Mouse (Mus musculus): ENCODE data around the gene Dchs2. TPM values are rescaled to one million over a fixed set of nuclear protein-coding genes. Genes with fewer than 3 reads are reported as not detected.
A peak's percentile ranks its signal among the peaks of the same experiment; 100 is the strongest.

Gene Dchs2
- total and polyA plus RNA-seq, 2 experiments from 2014 or later = 0.54 to 7.6 TPM

GRCm38 (mm10) chr3:83099651-83100050 is 28.1 kb upstream of the Dchs2 start:
- no peak for DNase-seq (ENCODE audit: low spot score)
- no peak overlapping the region for H3K9ac ChIP-seq (replicated peaks; ENCODE audit: low read length, poor library complexity, severe bottlenecking)
- TF ChIP-seq CTCF (IDR thresholded peaks at IDR 0.05) = no peak
- ATAC-seq (ENCODE audit: low FRiP score) = no peak
- H3K9me3 ChIP-seq (ENCODE audit: low read length) = no peaks in the 10 kb centered on the region
- peaks cover 8% of the 10 kb centered on the region; the same call in 1 of the 2 replicates for H3K4me1 ChIP-seq (ENCODE audit: insufficient read depth, low read length)
- H3K4me2 ChIP-seq (ENCODE audit: low read depth, low read length, poor library complexity, severe bottlenecking) = no peak overlapping the region
- no peaks in the 10 kb centered on the region for H3K27me3 ChIP-seq (ENCODE audit: insufficient read depth, low read length)
- H3K4me3 ChIP-seq (ENCODE audit: low read depth, low read length) = no peak overlapping the region
- WGBS = 64% methylated on average over 6 of the region's 6 CpGs
- no peaks in the 10 kb centered on the region for H3K36me3 ChIP-seq (ENCODE audit: insufficient read depth, low read length)
- no peak overlapping the region for H3K27ac ChIP-seq (ENCODE audit: low read depth, low read length)

GRCm38 (mm10) chr3:83102286-83102685 is 25.5 kb upstream of the Dchs2 start:
- no peak for ATAC-seq (ENCODE audit: low FRiP score)

GRCm38 (mm10) chr3:83110163-83110562 is 17.6 kb upstream of the Dchs2 start:
- H3K27ac ChIP-seq (ENCODE audit: low read depth, low read length) = no peak overlapping the region
- WGBS = 28% methylated on average over 4 of the region's 4 CpGs
- DNase-seq (ENCODE audit: low spot score) (peak; percentile 82), ATAC-seq (ENCODE audit: low FRiP score) (peak; percentile 69; the same call in 1 of the 2 replicates)
- no peak overlapping the region for H3K4me3 ChIP-seq (ENCODE audit: low read depth, low read length)
- no peak overlapping the region for H3K9ac ChIP-seq (replicated peaks; ENCODE audit: low read length, poor library complexity, severe bottlenecking)
- no peaks in the 10 kb centered on the region for H3K27me3 ChIP-seq (ENCODE audit: insufficient read depth, low read length)
- H3K36me3 ChIP-seq (ENCODE audit: insufficient read depth, low read length) = no peaks in the 10 kb centered on the region
- H3K4me1 ChIP-seq (ENCODE audit: insufficient read depth, low read length) = no peaks in the 10 kb centered on the region; the same call in 1 of the 2 replicates
- no peak overlapping the region for H3K4me2 ChIP-seq (ENCODE audit: low read depth, low read length, poor library complexity, severe bottlenecking)
- no peaks in the 10 kb centered on the region for H3K9me3 ChIP-seq (ENCODE audit: low read length)
- peak; percentile 90 for TF ChIP-seq CTCF (IDR thresholded peaks at IDR 0.05)

More at GRCm38 (mm10) chr3:83102286-83102685, 25.5 kb upstream of the Dchs2 start:
- Histone ChIP-seq H3K27me3 (ENCODE audit: insufficient read depth, low read length) (no peaks in the 10 kb centered on the region), H3K27ac (ENCODE audit: low read depth, low read length) (no peak overlapping the region), H3K4me2 (ENCODE audit: low read depth, low read length, poor library complexity, severe bottlenecking) (no peak overlapping the region), H3K9me3 (ENCODE audit: low read length) (no peaks in the 10 kb centered on the region), H3K9ac (replicated peaks; ENCODE audit: low read length, poor library complexity, severe bottlenecking) (no peak overlapping the region), H3K36me3 (ENCODE audit: insufficient read depth, low read length) (no peaks in the 10 kb centered on the region), H3K4me3 (ENCODE audit: low read depth, low read length) (no peak overlapping the region), H3K4me1 (ENCODE audit: insufficient read depth, low read length) (peaks cover 8% of the 10 kb centered on the region; the same call in 1 of the 2 replicates)
- WGBS = 94% methylated on average over 6 of the region's 6 CpGs
- TF ChIP-seq CTCF (IDR thresholded peaks at IDR 0.05) = no peak
- no peak for DNase-seq (ENCODE audit: low spot score)

- 35% methylated on average over 7 of the region's 7 CpGs for WGBS
- ATAC-seq (ENCODE audit: low FRiP score) = no peak
Measured at GRCm38 (mm10) chr3:83111485-83112261, 16.1 kb upstream of the Dchs2 start.

GRCm38 (mm10) chr3:83112869-83113268 is 14.9 kb upstream of the Dchs2 start:
- H3K9me3 ChIP-seq (ENCODE audit: low read length) = no peaks in the 10 kb centered on the region
- no peak for TF ChIP-seq CTCF (IDR thresholded peaks at IDR 0.05)
- no peak overlapping the region for H3K9ac ChIP-seq (replicated peaks; ENCODE audit: low read length, poor library complexity, severe bottlenecking)
- no peaks in the 10 kb centered on the region for H3K36me3 ChIP-seq (ENCODE audit: insufficient read depth, low read length)
- DNase-seq (ENCODE audit: low spot score) (no peak), ATAC-seq (ENCODE audit: low FRiP score) (no peak)
- no peak overlapping the region for H3K27ac ChIP-seq (ENCODE audit: low read depth, low read length)
- H3K4me1 ChIP-seq (ENCODE audit: insufficient read depth, low read length) = no peaks in the 10 kb centered on the region; the same call in 1 of the 2 replicates
- WGBS = 34% methylated on average over 3 of the region's 3 CpGs
- H3K27me3 ChIP-seq (ENCODE audit: insufficient read depth, low read length) = no peaks in the 10 kb centered on the region
- no peak overlapping the region for H3K4me2 ChIP-seq (ENCODE audit: low read depth, low read length, poor library complexity, severe bottlenecking)
- H3K4me3 ChIP-seq (ENCODE audit: low read depth, low read length) = no peak overlapping the region

More at GRCm38 (mm10) chr3:83111485-83112261, 16.1 kb upstream of the Dchs2 start:
- H3K36me3 ChIP-seq (ENCODE audit: insufficient read depth, low read length) = no peaks in the 10 kb centered on the region
- H3K4me1 ChIP-seq (ENCODE audit: insufficient read depth, low read length) = no peaks in the 10 kb centered on the region; the same call in 1 of the 2 replicates
- H3K27me3 ChIP-seq (ENCODE audit: insufficient read depth, low read length) = no peaks in the 10 kb centered on the region
- no peak overlapping the region for H3K27ac ChIP-seq (ENCODE audit: low read depth, low read length)
- no peak overlapping the region for H3K9ac ChIP-seq (replicated peaks; ENCODE audit: low read length, poor library complexity, severe bottlenecking)
- DNase-seq (ENCODE audit: low spot score) = no peak
- no peak overlapping the region for H3K4me3 ChIP-seq (ENCODE audit: low read depth, low read length)
- H3K4me2 ChIP-seq (ENCODE audit: low read depth, low read length, poor library complexity, severe bottlenecking) = no peak overlapping the region
- H3K9me3 ChIP-seq (ENCODE audit: low read length) = no peaks in the 10 kb centered on the region
- TF ChIP-seq CTCF (IDR thresholded peaks at IDR 0.05) = no peak

GRCm38 (mm10) chr3:83114946-83115345 is 12.8 kb upstream of the Dchs2 start:
- H3K9me3 ChIP-seq (ENCODE audit: low read length) = no peaks in the 10 kb centered on the region
- WGBS = 72% methylated on average over 1 of the region's 1 CpGs
- no peaks in the 10 kb centered on the region; the same call in 1 of the 2 replicates for H3K4me1 ChIP-seq (ENCODE audit: insufficient read depth, low read length)
- DNase-seq (ENCODE audit: low spot score) = no peak
- TF ChIP-seq CTCF (IDR thresholded peaks at IDR 0.05) = no peak
- no peaks in the 10 kb centered on the region for H3K27me3 ChIP-seq (ENCODE audit: insufficient read depth, low read length)
- H3K27ac ChIP-seq (ENCODE audit: low read depth, low read length) = no peak overlapping the region
- H3K4me3 ChIP-seq (ENCODE audit: low read depth, low read length) = no peak overlapping the region
- no peak overlapping the region for H3K4me2 ChIP-seq (ENCODE audit: low read depth, low read length, poor library complexity, severe bottlenecking)
- ATAC-seq (ENCODE audit: low FRiP score) = no peak
- H3K9ac ChIP-seq (replicated peaks; ENCODE audit: low read length, poor library complexity, severe bottlenecking) = no peak overlapping the region
- no peaks in the 10 kb centered on the region for H3K36me3 ChIP-seq (ENCODE audit: insufficient read depth, low read length)

Data from midbrain, postnatal 0 days (tissue).